Mouse (Mus musculus) thymus, adult 18-20 months (tissue): Measurements from ENCODE around the gene Chil4.

ENCODE experiments used
- DNase-seq, 2 experiments: peaks; one replicate each; pipeline ENCODE4 v3.0.0; 2022; ENCODE audit warnings: mixed read lengths in 2 of 2

Gene Chil4

GRCm38 (mm10) chr3:106154413-106154812 lies 64.9 kb downstream of the Chil4 start:
- DNase-seq: no peak
